Mouse (Mus musculus): ENCODE data around the gene Tead1.

GRCm38 (mm10) chr7:112713509-112713908 lies 34.4 kb downstream of the Tead1 start:
- no peak for TF ChIP-seq POLR2A (IDR thresholded peaks at IDR 0.05; ENCODE audit: control insufficient read depth, low read depth, low read length)
- no peak for TF ChIP-seq CTCF (IDR thresholded peaks at IDR 0.05; ENCODE audit: control insufficient read depth, insufficient read depth, insufficient replicate concordance, low read depth, low read length)

Data from testis, adult 2 months (tissue).